Mouse (Mus musculus): Measurements from ENCODE around the gene Cep295.

DNA sequence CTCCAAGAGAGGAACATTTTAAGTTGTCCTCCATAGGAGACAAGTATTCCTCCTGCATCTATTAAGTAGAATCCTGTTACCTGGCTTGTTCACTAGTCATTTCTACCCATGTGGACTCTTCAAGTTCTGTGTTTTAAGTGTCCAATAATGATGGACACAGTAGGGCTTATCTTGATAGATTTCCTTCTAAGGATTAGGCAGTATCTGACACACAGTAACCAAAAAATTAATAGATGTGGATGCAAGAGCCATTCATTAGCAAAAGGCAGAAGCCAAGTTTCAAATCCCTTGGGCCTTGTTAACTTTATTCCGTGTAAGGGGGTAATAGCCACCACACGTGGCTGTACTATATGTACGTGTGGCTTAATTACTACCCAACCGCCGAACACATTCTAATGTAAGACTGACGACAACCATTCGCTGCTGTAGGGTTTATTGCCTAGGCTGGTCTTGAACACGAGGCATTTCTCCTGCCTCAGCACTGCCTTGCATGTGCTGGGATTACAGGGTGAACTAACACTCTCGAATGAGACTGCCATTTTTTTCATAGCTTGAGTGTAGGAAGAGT, 588 bp downstream of the Cep295 start:
- TF ChIP-seq POLR2A (IDR thresholded peaks at IDR 0.05; ENCODE audit: insufficient read depth, low read length) (no peak), EP300 (IDR thresholded peaks at IDR 0.05; ENCODE audit: insufficient read depth, low read depth, low read length) (no peak), CTCF (IDR thresholded peaks at IDR 0.05; ENCODE audit: low read depth, low read length) (no peak)
